Mouse (Mus musculus) thymus, adult 2 months (tissue): Measurements from ENCODE around the gene Ap3m1.

Source experiments
- CTCF ChIP-seq: fragments of 200-500 bp; IDR thresholded peaks from 2 replicates; pipeline ENCODE4 v1.5.1; 2012; ENCODE audit warnings: mild to moderate bottlenecking, control low read depth, low read length, moderate library complexity, borderline replicate concordance; ENCODE audit not compliant: control insufficient read depth, poor library complexity, insufficient read depth; ENCODE audit errors: extremely low read depth
- POLR2A ChIP-seq: fragments of 200-500 bp; IDR thresholded peaks from 2 replicates; pipeline ENCODE4 v1.6.1; 2012; ENCODE audit warnings: mild to moderate bottlenecking, low read length, control low read depth, moderate library complexity; ENCODE audit not compliant: control insufficient read depth, poor library complexity, insufficient read depth; ENCODE audit errors: extremely low read depth

DNA sequence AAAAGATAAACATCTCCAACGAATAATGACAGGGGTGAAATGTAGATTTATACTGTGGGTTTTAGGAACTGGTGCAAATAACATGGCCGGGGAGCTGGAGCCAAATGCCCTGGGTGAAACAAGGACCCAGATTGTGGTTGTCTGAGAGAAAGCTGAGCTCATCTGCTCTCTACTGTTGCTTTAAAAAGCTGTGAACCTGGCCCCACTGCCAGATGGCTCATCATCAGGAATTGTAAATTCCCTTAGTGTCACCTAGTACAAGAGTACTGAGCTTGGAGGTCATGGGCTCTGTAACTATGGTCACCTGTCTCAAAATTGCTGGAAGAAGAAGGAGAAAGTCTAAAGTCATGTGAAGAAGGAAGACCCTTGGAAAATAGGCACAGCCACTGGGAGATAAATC lies 6.7 kb upstream of the Ap3m1 start:
- TF ChIP-seq CTCF (no peak), POLR2A (no peak)
